Mouse (Mus musculus) small intestine, adult 2 months (tissue): ENCODE data around the gene Dcaf17. TPM values are rescaled to one million over a fixed set of nuclear protein-coding genes. Genes with fewer than 3 reads are reported as not detected.

ENCODE experiments used
- H3K27ac ChIP-seq: fragments of 200-500 bp; 2 replicates; pipeline ENCODE4 v1.5.1; 2012; ENCODE audit warnings: low read depth, low read length, control low read depth, inconsistent platforms; ENCODE audit not compliant: insufficient read depth
- H3K27me3 ChIP-seq: fragments of 200-500 bp; 2 replicates; pipeline ENCODE4 v1.6.1; 2012; ENCODE audit warnings: mild to moderate bottlenecking, moderate library complexity, low read length, inconsistent platforms; ENCODE audit not compliant: control insufficient read depth, insufficient read depth
- H3K36me3 ChIP-seq: fragments of 200-500 bp; 2 replicates; pipeline ENCODE4 v1.6.1; 2012; ENCODE audit warnings: mild to moderate bottlenecking, low read length, control low read depth, inconsistent platforms; ENCODE audit not compliant: control insufficient read depth, insufficient read depth
- H3K4me1 ChIP-seq: fragments of 200-500 bp; 2 replicates; pipeline ENCODE4 v1.6.1; 2012; ENCODE audit warnings: low read length, inconsistent platforms, mixed read lengths; ENCODE audit not compliant: control insufficient read depth, insufficient read depth, insufficient read length
- H3K4me3 ChIP-seq: fragments of 200-500 bp; 2 replicates; pipeline ENCODE4 v1.5.1; 2012; ENCODE audit warnings: low read depth, mild to moderate bottlenecking, control low read depth, inconsistent platforms, low read length, moderate library complexity
- CTCF ChIP-seq: fragments of 200-500 bp; IDR thresholded peaks from 2 replicates; pipeline ENCODE4 v1.5.1; 2012; ENCODE audit warnings: low read depth, mild to moderate bottlenecking, control low read depth, inconsistent platforms, low read length, moderate library complexity, mixed read lengths; ENCODE audit not compliant: insufficient replicate concordance, insufficient read length; ENCODE audit errors: extremely low read depth
- POLR2A ChIP-seq: fragments of 200-500 bp; IDR thresholded peaks from 2 replicates; pipeline ENCODE4 v1.6.1; 2012; ENCODE audit warnings: low read depth, mild to moderate bottlenecking, control low read depth, inconsistent platforms, low read length, moderate library complexity
- WGBS: fragments of 180-500 bp; shearing (Covaris S2); methylation state at CpG from one replicate; pipeline ENCODE4 v1.1.7; 2018; 5-methylcytosine and 5-hydroxymethylcytosine counted together
- polyA plus RNA-seq: library from polyadenylated mRNA; depleted of rRNA; stranded (reverse); fragments of >200 nt; gene quantifications from 2 replicates; pipeline ENCODE4 v1.2.3, GENCODE M21; 2012

The Dcaf17 gene
- polyA plus RNA-seq, 1 experiment, result 2.1 TPM

GRCm38 (mm10) chr2:71105469-71106215 lies 50.5 kb downstream of the Dcaf17 start:
- 77% methylated on average over 14 of the region's 14 CpGs for WGBS
- H3K36me3 ChIP-seq, result no peaks in the 10 kb centered on the region
- H3K27me3 ChIP-seq, result no peaks in the 10 kb centered on the region
- TF ChIP-seq CTCF, result no peak
- no peak overlapping the region for H3K27ac ChIP-seq
- no peaks in the 10 kb centered on the region for H3K4me1 ChIP-seq
- no peak overlapping the region for H3K4me3 ChIP-seq

DNA sequence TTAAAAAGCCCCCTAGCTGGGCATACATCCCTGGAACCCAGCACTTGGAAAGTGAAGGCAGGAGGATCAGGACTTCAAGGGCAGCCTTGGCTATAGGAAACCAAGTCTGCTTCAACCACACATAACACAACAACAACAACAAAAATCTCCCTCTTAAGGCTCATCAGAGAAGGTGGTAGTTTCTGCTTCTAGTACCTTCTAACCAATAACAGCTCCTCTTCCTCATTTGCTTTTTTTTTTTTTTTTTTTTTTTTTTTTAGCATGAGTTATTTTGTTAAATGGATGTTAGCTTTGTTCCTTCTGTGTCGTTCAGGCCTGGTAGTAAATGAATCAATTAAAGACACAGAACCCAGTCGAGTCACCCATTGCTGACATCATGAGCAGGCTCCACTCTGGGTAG lies 52.1 kb downstream of the Dcaf17 start:
- no peak overlapping the region for H3K27ac ChIP-seq
- no peak overlapping the region for H3K4me3 ChIP-seq
- 72% methylated on average over 2 of the region's 2 CpGs for WGBS
- H3K36me3 ChIP-seq, result no peaks in the 10 kb centered on the region
- no peaks in the 10 kb centered on the region for H3K27me3 ChIP-seq
- no peaks in the 10 kb centered on the region for H3K4me1 ChIP-seq
- TF ChIP-seq POLR2A (no peak), CTCF (no peak)

DNA sequence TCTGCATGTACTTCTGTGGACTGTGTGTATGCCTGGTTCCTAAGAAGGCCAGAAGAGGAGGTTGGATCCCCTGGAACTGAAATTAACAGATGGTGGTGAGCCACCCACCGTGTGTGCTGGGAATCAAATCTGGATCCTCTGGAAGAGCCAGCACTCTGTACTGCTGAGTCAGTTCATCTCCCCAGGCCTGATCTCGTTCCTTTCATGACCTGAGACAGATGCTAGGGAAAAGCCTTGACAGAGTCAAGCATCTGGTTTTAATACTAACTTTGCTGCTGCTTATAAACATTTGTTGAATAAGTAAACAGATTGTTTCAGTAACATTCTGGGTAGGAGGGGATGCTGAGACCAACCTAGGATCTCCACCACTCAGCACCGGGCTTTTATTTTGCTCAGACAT lies 53.4 kb downstream of the Dcaf17 start:
- WGBS, result 71% methylated on average over 3 of the region's 3 CpGs

GRCm38 (mm10) chr2:71113489-71114171 lies 58.5 kb downstream of the Dcaf17 start:
- H3K4me1 ChIP-seq, result peaks cover 10% of the 10 kb centered on the region
- no peaks in the 10 kb centered on the region for H3K36me3 ChIP-seq
- H3K4me3 ChIP-seq, result no peak overlapping the region
- H3K27me3 ChIP-seq, result peaks cover 13% of the 10 kb centered on the region; the same call in 1 of the 2 replicates
- H3K27ac ChIP-seq, result no peak overlapping the region
- TF ChIP-seq CTCF, result no peak
- no peak for TF ChIP-seq POLR2A
- 57% methylated on average over 6 of the region's 6 CpGs for WGBS

More for the DNA sequence above, 53.4 kb downstream of the Dcaf17 start:
- Histone ChIP-seq H3K36me3 (no peaks in the 10 kb centered on the region), H3K4me1 (no peaks in the 10 kb centered on the region), H3K27me3 (no peaks in the 10 kb centered on the region), H3K27ac (no peak overlapping the region), H3K4me3 (no peak overlapping the region)
- TF ChIP-seq POLR2A, result no peak
- TF ChIP-seq CTCF, result no peak

DNA sequence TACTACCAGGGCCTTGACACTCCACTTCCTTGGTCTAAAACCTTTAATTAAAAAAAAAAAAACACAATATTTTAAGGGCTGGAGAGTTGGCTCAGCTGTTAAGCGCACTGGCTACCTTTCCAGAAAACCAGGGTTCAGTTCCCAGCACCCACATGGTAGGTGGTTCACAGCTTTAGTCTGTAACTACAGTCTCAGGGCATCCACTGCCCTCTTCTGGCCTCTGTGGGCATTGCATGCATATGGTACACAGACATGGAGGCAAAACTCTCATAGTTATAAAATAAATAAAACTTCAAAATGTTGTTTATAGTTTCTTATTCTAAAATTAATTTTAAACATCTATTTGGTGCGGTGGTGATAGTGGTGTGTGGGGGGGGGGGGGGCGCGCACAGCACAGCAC lies 61.0 kb downstream of the Dcaf17 start:
- no peak overlapping the region for H3K27ac ChIP-seq
- no peaks in the 10 kb centered on the region for H3K36me3 ChIP-seq
- WGBS, result 92% methylated on average over 4 of the region's 4 CpGs
- TF ChIP-seq CTCF, result peak; percentile 23; the same call in 1 of the 2 replicates
- TF ChIP-seq POLR2A, result no peak
- peaks cover 10% of the 10 kb centered on the region for H3K4me1 ChIP-seq
- H3K27me3 ChIP-seq, result peaks cover 16% of the 10 kb centered on the region; the same call in 1 of the 2 replicates
- H3K4me3 ChIP-seq, result no peak overlapping the region

GRCm38 (mm10) chr2:71117797-71118708 lies 62.9 kb downstream of the Dcaf17 start, which contains the start of gene Cybrd1:
Gene Cybrd1, plus strand, starts transcription at chr2:71117923.
- H3K27ac ChIP-seq, result no peak within 1 kb of the TSS
- no peak for TF ChIP-seq POLR2A
- no peak for TF ChIP-seq CTCF
- H3K4me1 ChIP-seq, result peaks cover 10% of the 10 kb centered on the region
- 4% methylated on average over 60 of the region's 60 CpGs for WGBS
- no peaks in the 10 kb centered on the region for H3K36me3 ChIP-seq
- peak within 1 kb of the TSS; percentile 74 for H3K4me3 ChIP-seq
- H3K27me3 ChIP-seq, result peaks cover 16% of the 10 kb centered on the region; the same call in 1 of the 2 replicates
